Mouse (Mus musculus): Measurements from ENCODE around the gene Tmem161b. TPM values are rescaled to one million over a fixed set of nuclear protein-coding genes. Genes with fewer than 3 reads are reported as not detected.

The Tmem161b gene
- polyA plus RNA-seq, 1 experiment from 2014 or later, result 17.6 TPM

DNA sequence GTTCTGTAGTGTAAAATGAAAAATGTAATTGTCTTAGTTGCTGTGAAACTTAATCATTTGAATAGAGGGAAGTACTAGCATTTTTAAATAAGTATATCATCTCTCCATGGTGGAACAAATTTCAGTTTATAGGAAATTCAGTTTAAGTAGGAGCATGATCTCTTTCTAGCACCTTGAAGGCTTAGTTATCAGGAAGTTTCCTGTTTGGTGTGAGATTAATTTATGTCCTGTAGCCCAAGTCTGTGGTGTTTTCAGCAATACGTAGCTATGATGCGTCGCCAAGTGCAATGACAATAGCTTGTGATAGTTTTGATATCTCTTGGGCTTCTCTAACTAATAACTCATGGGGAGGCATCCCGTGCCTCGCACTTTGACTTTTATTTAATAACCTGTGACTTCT, 54.1 kb downstream of the Tmem161b start:
- in situ Hi-C loops (cut with MboI; ENCODE audit: low pct_unique_long_range_greater_than_20kb), result no loop called here
- ATAC-seq, result no peak
- no peak for TF ChIP-seq CTCF (IDR thresholded peaks at IDR 0.05)
- no peak for DNase-seq (ENCODE audit: low read depth, low spot score)
- ChIA-PET CTCF (no interaction called here), POLR2A (no interaction called here)
- H3K27me3 ChIP-seq, result no peaks in the 10 kb centered on the region

DNA sequence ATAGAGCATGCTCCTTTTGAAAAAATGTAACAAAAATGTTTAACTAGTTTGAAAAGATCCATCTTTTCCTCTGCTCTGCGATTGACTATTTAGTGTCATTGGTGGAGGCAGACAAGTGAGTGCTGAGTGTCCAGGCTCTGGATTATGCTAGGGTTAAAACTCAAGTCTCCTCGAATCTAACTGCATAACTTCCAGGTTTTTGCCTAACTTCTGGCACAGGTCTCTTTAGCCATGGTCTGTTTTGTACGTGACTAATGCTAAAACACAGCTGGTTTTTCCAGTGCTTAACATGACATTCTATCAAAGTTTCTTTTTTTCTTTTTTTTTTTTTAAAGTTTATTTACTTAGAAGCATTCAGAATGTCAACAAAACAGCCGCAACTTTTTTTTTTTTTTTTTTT, 58.3 kb downstream of the Tmem161b start:
- in situ Hi-C loops (cut with MboI; ENCODE audit: low pct_unique_long_range_greater_than_20kb), result no loop called here
- no peak for TF ChIP-seq CTCF (IDR thresholded peaks at IDR 0.05)
- ChIA-PET POLR2A (no interaction called here), CTCF (interaction anchor here (1.1 kb wide), 1 partner anchor 20 kb away, joined by 3 read pairs; no protein-coding TSS in a partner anchor)
- no peak for DNase-seq (ENCODE audit: low read depth, low spot score)
- ATAC-seq, result no peak
- H3K27me3 ChIP-seq, result no peaks in the 10 kb centered on the region

DNA sequence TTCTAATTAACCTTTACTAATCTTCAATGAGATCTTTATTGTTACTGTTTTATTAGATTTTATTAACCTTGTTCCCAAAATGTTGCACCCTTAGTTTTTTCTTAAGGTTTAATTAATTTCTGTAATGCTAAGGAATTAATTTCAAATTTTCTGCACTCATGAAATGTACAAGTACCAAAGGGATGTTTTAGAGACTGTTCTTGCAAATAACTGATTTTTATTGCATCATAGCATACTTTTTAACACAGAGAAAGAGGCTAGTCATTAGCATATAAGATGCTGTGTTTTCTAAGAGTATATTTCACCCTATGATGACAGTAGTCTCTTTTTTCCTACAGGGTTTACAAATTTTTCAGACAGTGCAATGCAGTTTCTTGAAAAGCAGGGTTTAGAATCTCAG, 60.9 kb downstream of the Tmem161b start:
- DNase-seq (ENCODE audit: low read depth, low spot score), result no peak
- in situ Hi-C loops (cut with MboI; ENCODE audit: low pct_unique_long_range_greater_than_20kb), result no loop called here
- no peaks in the 10 kb centered on the region for H3K27me3 ChIP-seq
- TF ChIP-seq CTCF (IDR thresholded peaks at IDR 0.05), result no peak
- POLR2A ChIA-PET, result no interaction called here
- no peak for ATAC-seq
- CTCF ChIA-PET, result no interaction called here

DNA sequence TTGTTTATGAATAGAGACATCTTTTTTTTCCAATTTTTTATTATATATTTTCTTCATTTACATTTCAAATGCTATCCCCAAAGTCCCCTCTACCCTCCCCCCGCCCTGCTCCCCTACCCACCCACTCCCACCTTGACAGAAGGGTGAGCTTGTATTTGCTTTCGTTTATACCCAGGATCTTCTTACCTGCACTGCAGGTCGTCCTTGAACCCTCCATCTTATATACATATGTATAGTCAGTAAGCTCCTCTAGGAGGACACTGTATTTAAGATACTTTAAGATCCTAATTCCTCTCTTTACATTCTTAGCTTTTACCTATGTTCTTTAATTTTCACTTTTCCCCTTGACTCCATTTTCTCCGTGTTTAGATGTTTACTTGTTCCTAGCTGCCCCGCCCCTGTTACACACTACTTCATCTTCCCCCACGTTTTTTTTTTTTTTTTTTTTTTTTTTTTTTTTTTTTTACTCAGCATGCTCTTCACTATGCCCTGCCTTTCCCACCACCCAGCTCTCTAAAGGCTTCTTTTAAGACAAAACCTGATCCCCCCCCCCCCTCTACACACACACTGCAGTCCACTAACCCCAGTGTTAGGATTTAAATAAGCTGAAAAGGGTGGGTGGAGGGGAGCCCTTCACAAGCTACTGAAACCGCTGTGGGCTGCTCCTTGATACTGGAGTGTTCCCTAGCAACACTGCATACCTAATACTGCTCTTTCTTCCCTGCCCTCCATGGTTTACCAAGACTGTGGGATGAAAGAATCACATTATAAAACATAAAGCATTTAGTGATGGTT, 62.9 kb downstream of the Tmem161b start:
- H3K27me3 ChIP-seq, result no peaks in the 10 kb centered on the region
- TF ChIP-seq CTCF (IDR thresholded peaks at IDR 0.05), result no peak
- POLR2A ChIA-PET, result no interaction called here
- ATAC-seq (no peak), DNase-seq (ENCODE audit: low read depth, low spot score) (no peak)
- in situ Hi-C loops (cut with MboI; ENCODE audit: low pct_unique_long_range_greater_than_20kb), result no loop called here
- CTCF ChIA-PET, result interaction anchor here (1.4 to 1.9 kb wide), 2 partner anchors 9 to 11 kb away, joined by 3 to 5 read pairs; no protein-coding TSS in a partner anchor

DNA sequence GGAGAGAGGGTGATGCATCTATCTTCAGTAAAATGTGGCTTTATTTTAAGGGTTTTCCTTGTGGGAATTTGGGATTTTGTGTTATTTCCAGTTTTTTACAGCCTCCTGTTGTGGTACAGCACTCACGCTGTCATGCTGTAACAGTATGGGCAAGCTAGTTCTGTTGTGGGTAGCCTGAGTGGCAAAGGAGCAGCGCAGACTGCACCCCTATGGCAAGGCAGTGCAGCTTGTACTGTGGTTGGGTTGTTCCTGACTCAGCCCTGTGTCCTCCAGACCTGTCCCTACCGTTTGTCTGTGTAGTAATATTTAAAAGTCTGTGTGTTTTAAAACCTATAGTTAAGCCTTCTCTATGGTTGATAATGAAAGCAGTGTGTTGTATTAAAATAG, 63.5 kb downstream of the Tmem161b start:
- ChIA-PET CTCF (interaction anchor here (1.4 to 1.9 kb wide), 2 partner anchors 9 to 11 kb away, joined by 3 to 5 read pairs; no protein-coding TSS in a partner anchor), POLR2A (no interaction called here)
- DNase-seq (ENCODE audit: low read depth, low spot score) (no peak), ATAC-seq (no peak)
- H3K27me3 ChIP-seq, result no peaks in the 10 kb centered on the region
- no peak for TF ChIP-seq CTCF (IDR thresholded peaks at IDR 0.05)
- in situ Hi-C loops (cut with MboI; ENCODE audit: low pct_unique_long_range_greater_than_20kb), result no loop called here

DNA sequence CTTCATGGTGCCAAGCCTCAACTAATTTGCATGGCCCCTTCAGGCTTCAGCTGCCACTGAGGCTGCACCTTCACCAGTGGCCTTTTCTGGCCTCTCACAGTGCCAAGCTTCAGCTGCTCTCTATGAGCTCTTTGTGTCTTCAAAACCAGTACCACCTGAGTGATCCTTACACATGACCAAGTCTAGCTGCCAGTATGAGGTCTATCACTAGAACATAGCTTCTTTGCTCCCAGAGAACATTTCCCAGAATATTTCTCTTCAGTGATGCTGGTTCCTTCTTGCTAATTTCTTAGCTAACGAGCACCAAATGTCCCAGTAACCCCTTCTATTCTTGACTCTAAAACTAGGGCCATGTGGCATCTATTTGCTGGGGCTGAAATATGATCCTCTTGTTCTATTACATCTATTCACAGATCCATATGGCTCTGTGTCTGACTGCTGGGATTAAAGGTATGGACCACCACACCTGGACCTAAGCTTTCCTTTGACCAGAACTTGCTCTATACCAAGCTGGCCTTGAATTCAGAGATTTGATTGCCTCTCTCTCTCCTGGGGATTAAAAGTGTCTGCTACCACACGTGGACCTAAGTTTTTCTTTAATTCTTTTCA, 77.5 kb downstream of the Tmem161b start:
- in situ Hi-C loops (cut with MboI; ENCODE audit: low pct_unique_long_range_greater_than_20kb), result no loop called here
- ATAC-seq (no peak), DNase-seq (ENCODE audit: low read depth, low spot score) (no peak)
- TF ChIP-seq CTCF (IDR thresholded peaks at IDR 0.05), result no peak
- CTCF ChIA-PET, result interaction anchor here (1.2 to 2.4 kb wide), 2 partner anchors 10 to 60 kb away, joined by 3 to 7 read pairs; no protein-coding TSS in a partner anchor
- POLR2A ChIA-PET, result no interaction called here
- no peaks in the 10 kb centered on the region for H3K27me3 ChIP-seq

DNA sequence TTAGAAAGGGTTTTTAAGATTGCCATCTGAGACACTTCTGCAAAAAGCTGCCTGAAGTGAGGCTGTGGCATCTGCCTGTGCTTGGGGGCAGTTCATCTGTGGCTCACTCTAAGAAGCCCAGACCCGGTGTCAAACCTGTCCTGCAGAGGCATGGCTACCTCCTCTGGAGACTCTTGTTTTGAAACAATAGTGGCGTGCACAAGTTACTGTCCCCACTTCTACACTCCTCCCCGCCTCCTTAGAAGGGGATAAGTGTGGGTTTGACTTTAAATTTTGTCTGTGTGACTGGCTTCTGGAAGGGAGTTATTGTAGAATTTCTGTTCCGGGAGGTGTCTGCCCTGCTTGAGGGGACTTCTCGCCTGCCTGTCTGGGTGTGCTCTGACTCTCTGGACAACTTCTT, 121.2 kb downstream of the Tmem161b start:
- no peak for TF ChIP-seq CTCF (IDR thresholded peaks at IDR 0.05)
- ATAC-seq (no peak), DNase-seq (ENCODE audit: low read depth, low spot score) (no peak)
- ChIA-PET CTCF (no interaction called here), POLR2A (no interaction called here)
- peaks cover 41% of the 10 kb centered on the region for H3K27me3 ChIP-seq
- in situ Hi-C loops (cut with MboI; ENCODE audit: low pct_unique_long_range_greater_than_20kb), result no loop called here

DNA sequence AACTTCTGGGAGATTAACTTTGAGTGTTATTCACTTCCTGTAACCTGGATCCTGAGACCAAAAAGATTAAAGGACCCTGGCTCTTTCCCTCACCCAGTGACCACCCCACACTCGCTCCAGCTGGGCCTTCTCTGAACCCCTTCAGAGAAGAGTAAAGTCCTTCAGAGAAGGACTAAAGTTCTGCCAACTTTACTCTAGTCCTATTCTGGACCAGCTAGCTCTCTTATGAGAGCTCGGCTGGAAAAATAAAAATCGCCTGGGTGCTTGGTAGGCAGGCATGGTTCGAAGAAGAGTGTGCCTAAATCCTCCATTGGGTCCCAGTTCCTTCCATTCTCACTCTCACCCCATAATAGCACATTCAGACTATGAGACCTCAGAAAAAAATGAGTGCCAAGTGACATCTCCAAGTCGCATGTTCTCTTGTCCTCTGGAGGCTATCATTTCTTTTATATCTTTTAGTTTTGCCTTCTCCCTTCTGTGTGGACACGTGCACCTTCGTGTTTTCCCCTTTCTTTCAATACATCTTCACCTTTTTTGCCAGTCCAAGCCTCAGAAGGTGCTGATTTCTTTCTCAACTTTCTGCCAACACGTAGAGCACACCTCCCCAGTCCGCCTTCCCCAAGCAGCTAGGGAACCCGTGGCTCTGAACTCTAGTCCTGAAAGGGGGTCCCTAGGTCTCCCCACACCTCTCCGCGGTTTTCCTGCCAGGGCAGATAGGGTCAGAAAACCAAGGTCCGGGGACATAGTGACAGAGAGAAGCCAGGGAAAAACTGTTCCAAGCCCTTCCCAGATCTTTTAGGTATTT, 121.8 kb downstream of the Tmem161b start:
- H3K27me3 ChIP-seq, result peaks cover 46% of the 10 kb centered on the region
- in situ Hi-C loops (cut with MboI; ENCODE audit: low pct_unique_long_range_greater_than_20kb), result no loop called here
- no peak for TF ChIP-seq CTCF (IDR thresholded peaks at IDR 0.05)
- ATAC-seq, result no peak
- CTCF ChIA-PET, result no interaction called here
- DNase-seq (ENCODE audit: low read depth, low spot score), result no peak
- POLR2A ChIA-PET, result no interaction called here

DNA sequence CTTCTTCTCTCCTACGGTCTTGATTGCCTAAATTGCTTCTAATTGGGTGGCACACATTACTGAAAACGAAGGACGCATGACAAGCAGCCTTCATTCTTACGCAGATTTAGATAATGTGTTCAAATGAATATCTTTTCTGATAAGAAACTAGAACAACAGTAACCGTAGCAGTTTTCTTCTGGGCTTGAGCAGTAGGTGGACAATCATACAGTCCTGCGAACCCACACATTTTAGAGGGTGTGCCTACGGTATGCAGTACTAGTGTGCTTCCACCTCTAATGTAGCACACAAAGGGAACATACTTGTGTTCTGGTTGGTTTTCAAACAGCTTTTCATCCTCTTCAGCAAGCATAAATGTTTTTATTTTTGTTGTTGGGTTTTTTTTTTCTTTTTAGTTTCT, 122.6 kb downstream of the Tmem161b start:
- POLR2A ChIA-PET, result interaction anchor here (0.7 kb wide), 1 partner anchor 601 kb away, joined by 3 read pairs; no protein-coding TSS in a partner anchor
- in situ Hi-C loops (cut with MboI; ENCODE audit: low pct_unique_long_range_greater_than_20kb), result loop anchor here (5.0 kb wide), 1 partner anchor 627 kb away; no protein-coding TSS in a partner anchor
- CTCF ChIA-PET, result no interaction called here
- DNase-seq (ENCODE audit: low read depth, low spot score), result no peak
- H3K27me3 ChIP-seq, result peaks cover 49% of the 10 kb centered on the region
- TF ChIP-seq CTCF (IDR thresholded peaks at IDR 0.05), result no peak
- no peak for ATAC-seq

DNA sequence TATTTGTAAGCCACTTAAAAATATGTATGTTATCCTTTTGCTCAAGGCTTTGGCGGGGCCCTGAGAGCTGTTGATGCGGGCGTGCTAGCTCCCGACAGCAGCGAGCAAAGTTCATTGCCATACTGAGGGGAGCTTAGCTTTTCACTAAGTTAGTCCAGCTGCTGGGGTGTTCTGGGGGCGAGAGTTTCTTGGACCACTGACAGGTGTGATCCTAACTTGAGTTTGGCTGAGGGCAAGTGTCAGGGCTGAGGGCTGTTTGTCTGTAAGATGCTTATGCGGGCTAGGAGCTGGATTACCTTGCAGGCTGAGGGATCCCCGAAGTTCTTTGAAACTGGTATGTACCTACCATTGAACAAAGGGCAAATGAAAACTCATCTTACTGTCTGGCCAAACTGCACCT, 123.0 kb downstream of the Tmem161b start:
- no peak for TF ChIP-seq CTCF (IDR thresholded peaks at IDR 0.05)
- ATAC-seq (no peak), DNase-seq (ENCODE audit: low read depth, low spot score) (no peak)
- peaks cover 52% of the 10 kb centered on the region for H3K27me3 ChIP-seq
- CTCF ChIA-PET, result no interaction called here
- POLR2A ChIA-PET, result interaction anchor here (0.7 kb wide), 1 partner anchor 601 kb away, joined by 3 read pairs; no protein-coding TSS in a partner anchor
- in situ Hi-C loops (cut with MboI; ENCODE audit: low pct_unique_long_range_greater_than_20kb), result loop anchor here (5.0 kb wide), 1 partner anchor 628 kb away; no protein-coding TSS in a partner anchor

All from Patski (cell line).